Mouse (Mus musculus) regulatory T cell (primary cell): ENCODE data around the gene Atp8b3.

ENCODE experiments used
- in situ Hi-C: fragments of 300-600 bp; cut with MboI, MseI; formaldehyde crosslinking; loops from one replicate; pipeline ENCODE4 v1.15.1; 2025; ENCODE audit warnings: high pct_unique_total_duplicates

Gene Atp8b3

GRCm38 (mm10) chr10:80526172-80526571 lies 12.8 kb downstream of the Atp8b3 start:
- in situ Hi-C loops: no loop called here

DNA sequence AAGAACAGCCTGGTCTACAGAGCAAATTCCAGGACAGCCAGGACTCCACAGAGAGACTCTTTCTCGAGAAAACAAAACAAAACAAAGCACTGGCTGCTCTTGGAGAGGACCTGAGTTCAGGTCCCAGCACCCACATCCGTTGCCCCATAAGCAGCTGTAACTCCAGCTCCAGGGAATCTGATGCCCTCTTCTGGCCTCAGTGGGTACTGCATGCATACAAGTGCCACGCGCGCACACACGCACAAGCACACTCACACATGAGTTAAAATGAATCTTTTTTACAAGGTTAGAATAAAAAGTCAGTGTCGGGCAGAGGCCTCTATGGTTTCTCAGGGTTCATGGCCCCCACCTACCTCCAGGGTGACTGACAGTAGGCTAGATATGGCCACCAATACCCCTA lies 15.6 kb downstream of the Atp8b3 start:
- in situ Hi-C loops: no loop called here

DNA sequence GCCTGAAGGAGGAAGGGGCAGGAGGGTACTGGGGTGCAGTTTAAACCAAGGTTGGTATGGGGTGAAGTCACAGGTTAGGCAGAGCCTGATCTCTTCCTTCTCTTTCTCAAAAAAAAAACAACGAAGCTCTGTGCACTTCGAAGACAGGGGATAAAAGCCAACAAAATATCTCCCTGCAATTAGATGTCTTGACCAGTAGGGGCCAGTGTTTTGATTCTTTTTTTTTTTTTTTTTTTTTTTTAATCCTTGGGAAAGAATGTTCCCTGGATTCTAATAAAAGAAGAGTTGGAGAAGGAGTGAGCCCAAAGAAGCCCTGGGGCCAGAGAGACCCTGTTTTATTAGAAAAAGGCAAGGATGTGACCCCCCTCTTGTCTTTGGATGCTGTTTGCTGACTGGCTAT lies 19.6 kb downstream of the Atp8b3 start:
- in situ Hi-C loops: no loop called here

GRCm38 (mm10) chr10:80513739-80514138 lies 25.2 kb downstream of the Atp8b3 start:
- in situ Hi-C loops: loop anchor here (5.0 kb wide), 1 partner anchor 66 kb away; no protein-coding TSS in a partner anchor

DNA sequence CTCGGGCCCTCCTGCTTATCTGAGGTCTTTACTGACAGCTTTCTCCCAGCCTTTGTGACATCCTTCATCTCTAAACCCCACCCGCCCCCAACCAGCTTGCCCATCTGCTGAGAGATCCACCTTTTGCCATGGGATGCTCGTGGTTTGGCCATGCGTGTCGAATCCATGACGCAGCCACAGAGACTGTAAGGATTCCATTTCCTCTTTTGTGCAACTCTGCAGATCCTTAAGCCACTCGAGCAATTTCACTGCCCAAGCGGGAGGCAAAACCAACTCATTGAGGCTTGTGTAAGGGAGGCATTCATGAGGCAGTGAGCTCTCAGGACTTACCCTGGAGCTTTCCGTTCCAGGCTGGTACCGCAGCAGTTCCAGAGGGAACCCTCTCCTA lies 28.7 kb downstream of the Atp8b3 start:
- in situ Hi-C loops: loop anchor here (5.0 kb wide), 1 partner anchor 63 kb away; no protein-coding TSS in a partner anchor

- in situ Hi-C loops: loop anchor here (5.0 kb wide), 1 partner anchor 62 kb away; no protein-coding TSS in a partner anchor
Observed at GRCm38 (mm10) chr10:80509412-80510272, 29.3 kb downstream of the Atp8b3 start.

DNA sequence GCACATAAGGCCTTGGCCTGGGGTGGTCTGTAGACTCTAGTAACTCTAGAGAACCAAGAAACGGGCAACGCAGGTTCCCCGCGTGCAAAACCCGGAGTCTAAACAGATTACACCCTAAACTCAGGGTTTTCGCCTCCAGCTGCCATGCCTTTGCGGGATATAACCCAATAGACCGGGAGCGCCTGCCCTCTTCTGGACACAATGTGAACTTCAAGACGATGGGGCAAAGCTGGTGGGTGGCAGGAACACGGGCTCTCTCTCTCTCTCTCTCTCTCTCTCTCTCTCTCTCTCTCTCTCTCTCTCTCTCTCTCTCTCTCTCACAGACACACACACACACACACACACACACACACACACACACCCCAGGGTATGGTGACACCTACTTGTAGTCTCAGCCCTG lies 32.7 kb downstream of the Atp8b3 start:
- in situ Hi-C loops: no loop called here

DNA sequence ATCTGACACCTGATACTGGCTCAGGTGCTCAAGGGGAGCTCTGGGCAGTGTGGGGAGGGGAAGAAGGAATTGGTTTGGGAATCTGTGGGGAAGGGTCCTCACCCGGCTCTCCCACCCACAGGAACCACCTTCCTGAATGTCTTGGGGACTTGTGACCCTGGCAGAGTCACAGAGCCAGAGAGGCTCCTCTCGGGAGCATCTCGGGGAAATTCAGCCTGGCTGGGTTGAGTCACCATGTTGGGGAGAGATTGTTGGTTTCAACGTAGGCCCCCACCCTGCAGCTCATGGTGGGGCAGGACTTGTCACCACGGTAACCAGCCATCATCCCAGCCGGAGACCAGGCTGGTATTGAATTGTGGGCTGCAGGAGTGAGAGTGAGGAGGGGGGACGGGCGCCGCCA lies 34.2 kb downstream of the Atp8b3 start:
- in situ Hi-C loops: no loop called here

DNA sequence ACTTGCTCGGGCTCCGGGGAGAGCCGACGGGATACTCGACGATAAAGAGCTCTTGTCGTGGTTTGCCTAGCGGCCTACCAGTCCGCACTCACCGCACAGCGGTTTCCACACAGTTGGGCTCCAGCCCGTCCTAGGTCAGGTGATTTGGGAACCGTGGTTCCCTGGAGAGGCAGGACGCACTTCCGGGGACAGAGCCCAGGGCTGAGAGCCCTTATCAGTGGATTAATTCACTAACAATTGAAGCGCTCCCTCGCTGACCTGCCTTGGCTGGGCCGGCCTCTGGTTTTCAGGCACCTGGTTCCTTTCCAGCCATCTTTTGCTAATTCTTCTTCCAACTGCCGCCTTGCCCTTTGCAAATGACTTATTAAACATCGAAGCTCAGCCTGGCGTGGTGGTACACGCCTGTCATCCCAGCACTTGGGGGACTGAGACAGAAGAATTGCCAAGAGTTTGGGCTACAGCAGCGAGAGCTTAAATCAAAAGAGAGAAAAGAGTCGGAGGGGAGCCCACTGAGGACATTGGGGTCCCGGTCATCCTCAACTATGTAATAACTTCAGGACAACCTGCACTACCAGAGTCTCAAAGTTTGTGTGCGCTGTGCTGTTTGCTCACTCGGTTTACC lies 35.2 kb downstream of the Atp8b3 start:
- in situ Hi-C loops: no loop called here

- in situ Hi-C loops: no loop called here
Observed at GRCm38 (mm10) chr10:80502819-80503314, 36.1 kb downstream of the Atp8b3 start.

- in situ Hi-C loops: no loop called here
Observed at GRCm38 (mm10) chr10:80502291-80502690, 36.6 kb downstream of the Atp8b3 start.

GRCm38 (mm10) chr10:80496421-80496820 lies 42.5 kb downstream of the Atp8b3 start:
- in situ Hi-C loops: no loop called here

DNA sequence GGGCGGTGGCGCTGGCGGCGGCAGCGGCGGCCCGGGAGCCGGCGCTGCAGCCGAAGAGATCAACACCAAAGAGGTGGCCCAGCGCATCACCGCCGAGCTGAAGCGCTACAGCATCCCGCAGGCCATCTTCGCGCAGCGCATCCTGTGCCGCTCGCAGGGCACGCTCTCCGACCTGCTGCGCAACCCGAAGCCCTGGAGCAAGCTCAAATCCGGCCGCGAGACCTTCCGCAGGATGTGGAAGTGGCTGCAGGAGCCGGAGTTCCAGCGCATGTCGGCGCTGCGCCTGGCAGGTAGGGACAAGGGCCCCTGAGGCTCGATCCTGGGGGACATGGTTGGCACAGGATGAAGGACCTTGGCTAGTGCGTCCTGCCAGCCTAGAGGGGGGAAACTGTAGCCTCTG lies 43.0 kb downstream of the Atp8b3 start:
- in situ Hi-C loops: no loop called here

DNA sequence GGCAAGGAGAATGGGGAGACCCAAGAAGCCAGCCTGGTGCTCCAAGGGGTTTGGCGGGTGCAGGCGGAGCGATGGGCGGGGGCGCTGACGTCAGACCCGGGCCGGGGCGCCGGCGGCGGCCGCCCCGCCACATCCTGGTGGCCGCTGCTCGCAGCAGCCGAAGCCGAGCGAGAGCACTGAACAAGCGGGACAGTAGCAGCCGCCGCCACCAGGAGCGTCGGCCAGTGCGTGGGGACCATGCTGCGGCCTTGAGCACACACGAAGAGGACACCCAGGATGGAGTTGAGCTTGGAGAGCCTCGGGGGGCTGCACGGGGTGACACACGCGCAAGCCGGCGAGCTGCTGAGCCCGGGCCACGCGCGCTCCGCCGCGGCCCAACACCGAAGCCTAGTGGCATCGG lies 44.2 kb downstream of the Atp8b3 start, which contains the start of gene Onecut3:
TSS of gene Onecut3 (plus strand) at position 104 of the 400 bp plus-strand sequence.
- in situ Hi-C loops: no loop called here

- in situ Hi-C loops: no loop called here
Observed at GRCm38 (mm10) chr10:80490051-80490450, 48.9 kb downstream of the Atp8b3 start.

- in situ Hi-C loops: no loop called here
Observed at GRCm38 (mm10) chr10:80486862-80487379, 52.0 kb downstream of the Atp8b3 start.

DNA sequence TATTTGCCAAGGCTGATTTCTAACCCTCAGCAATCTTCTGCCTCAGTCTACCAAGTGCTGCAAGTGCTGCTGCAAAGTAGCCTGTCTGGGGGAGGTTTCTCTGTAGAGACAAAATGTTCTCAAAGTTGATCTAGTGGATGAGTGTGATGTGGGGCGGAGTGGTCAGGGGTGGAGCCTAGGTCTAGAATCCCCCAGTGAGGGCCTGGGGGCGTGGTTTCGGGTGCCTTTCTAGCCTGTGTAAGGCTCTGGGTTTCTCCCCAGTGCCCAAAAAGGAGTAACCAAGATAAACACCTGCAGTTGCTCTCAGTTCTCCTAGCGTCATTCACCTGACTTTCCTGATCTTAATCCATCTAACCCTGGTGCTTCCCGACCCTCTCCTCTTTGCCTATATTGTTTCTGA lies 57.9 kb downstream of the Atp8b3 start:
- in situ Hi-C loops: no loop called here

GRCm38 (mm10) chr10:80478531-80478930 lies 60.4 kb downstream of the Atp8b3 start:
- in situ Hi-C loops: no loop called here

GRCm38 (mm10) chr10:80475290-80475959 lies 63.5 kb downstream of the Atp8b3 start:
- in situ Hi-C loops: no loop called here
